Mouse (Mus musculus): ENCODE data around the gene Abhd13. TPM values are rescaled to one million over a fixed set of nuclear protein-coding genes. Genes with fewer than 3 reads are reported as not detected.

The Abhd13 gene
- 10 to 100 TPM; 27.6 to 29.6 TPM for total RNA-seq (2021)
- long read RNA-seq, experiment 1, full-length matches to known transcripts = 46 of 49 reads
- long read RNA-seq, experiment 1, partial matches to known transcripts = 2 of 49 reads
- long read RNA-seq, experiment 1, other reads (novel, unspliced or antisense) = 1 of 49 reads
- long read RNA-seq, experiment 2, full-length matches to known transcripts = 31 of 34 reads
- long read RNA-seq, experiment 2, partial matches to known transcripts = 0 of 34 reads
- long read RNA-seq, experiment 2, other reads (novel, unspliced or antisense) = 3 of 34 reads

GRCm38 (mm10) chr8:9977573-9978314 lies at the start of gene Abhd13, which contains the start of gene Lig4:
Abhd13 (plus strand) TSS chr8:9977707.
Lig4 (minus strand) TSS chr8:9977686.
- H3K4me3 ChIP-seq = peak within 1 kb of the TSS; percentile 63
- TF ChIP-seq CTCF (IDR thresholded peaks at IDR 0.05) = no peak; the same call in 1 of the 2 replicates
- intact Hi-C loops (cut with DNase I) = loop anchor here (2.0 to 10.0 kb wide), 6 partner anchors 70 to 1577 kb away; partner anchors contain the start of genes Cars2 and Ing1
- peak within 1 kb of the TSS; percentile 82 for H3K27ac ChIP-seq
- DNase-seq (ENCODE audit: extremely low spot score in 1 of 2, low spot score in 2 of 2) = peak; percentile 98 to 100

- Histone ChIP-seq H3K4me3 (no peak overlapping the region), H3K27ac (no peak overlapping the region)
- peak; percentile 38 to 72 for DNase-seq (ENCODE audit: extremely low spot score in 1 of 2, low spot score in 2 of 2)
- intact Hi-C loops (cut with DNase I) = loop anchor here (1.0 to 10.0 kb wide), 6 partner anchors 65 to 583 kb away; partner anchors contain the start of gene Fam155a
- no peak for TF ChIP-seq CTCF (IDR thresholded peaks at IDR 0.05)
Observed at GRCm38 (mm10) chr8:9929746-9930445, 47.6 kb upstream of the Abhd13 start.

- Histone ChIP-seq H3K4me3 (no peak overlapping the region), H3K27ac (no peak overlapping the region)
- DNase-seq (ENCODE audit: extremely low spot score in 1 of 2, low spot score in 2 of 2) = no peak
- no peak for TF ChIP-seq CTCF (IDR thresholded peaks at IDR 0.05)
- intact Hi-C loops (cut with DNase I) = loop anchor here (5.0 to 10.0 kb wide), 2 partner anchors 228 to 585 kb away; no protein-coding TSS in a partner anchor
Observed at GRCm38 (mm10) chr8:9932711-9933110, 44.8 kb upstream of the Abhd13 start.

GRCm38 (mm10) chr8:9934891-9935565 lies 42.5 kb upstream of the Abhd13 start:
- Histone ChIP-seq H3K4me3 (no peak overlapping the region), H3K27ac (no peak overlapping the region)
- intact Hi-C loops (cut with DNase I) = loop anchor here (2.0 to 10.0 kb wide), 3 partner anchors 230 to 702 kb away; no protein-coding TSS in a partner anchor
- peak; percentile 94 for TF ChIP-seq CTCF (IDR thresholded peaks at IDR 0.05)
- peak; percentile 38 to 41 for DNase-seq (ENCODE audit: extremely low spot score in 1 of 2, low spot score in 2 of 2)

- no peak for TF ChIP-seq CTCF (IDR thresholded peaks at IDR 0.05)
- no peak for DNase-seq (ENCODE audit: extremely low spot score in 1 of 2, low spot score in 2 of 2)
- intact Hi-C loops (cut with DNase I) = loop anchor here (2.0 to 10.0 kb wide), 2 partner anchors 231 to 703 kb away; no protein-coding TSS in a partner anchor
Observed at GRCm38 (mm10) chr8:9935574-9935973, 41.9 kb upstream of the Abhd13 start.

GRCm38 (mm10) chr8:9949134-9949890 lies 28.2 kb upstream of the Abhd13 start:
- DNase-seq (ENCODE audit: extremely low spot score in 1 of 2, low spot score in 2 of 2) = no peak
- intact Hi-C loops (cut with DNase I) = no loop called here

More at GRCm38 (mm10) chr8:9935574-9935973, 41.9 kb upstream of the Abhd13 start:
- Histone ChIP-seq H3K27ac (no peak overlapping the region), H3K4me3 (no peak overlapping the region)

GRCm38 (mm10) chr8:9958338-9958737 lies 19.2 kb upstream of the Abhd13 start:
- no peak for DNase-seq (ENCODE audit: extremely low spot score in 1 of 2, low spot score in 2 of 2)
- TF ChIP-seq CTCF (IDR thresholded peaks at IDR 0.05) = no peak
- intact Hi-C loops (cut with DNase I) = no loop called here
- Histone ChIP-seq H3K4me3 (no peak overlapping the region), H3K27ac (no peak overlapping the region)

More at GRCm38 (mm10) chr8:9949134-9949890, 28.2 kb upstream of the Abhd13 start:
- no peak overlapping the region for H3K27ac ChIP-seq
- H3K4me3 ChIP-seq = no peak overlapping the region
- TF ChIP-seq CTCF (IDR thresholded peaks at IDR 0.05) = no peak

GRCm38 (mm10) chr8:9959919-9960318 lies 17.6 kb upstream of the Abhd13 start:
- intact Hi-C loops (cut with DNase I) = no loop called here
- Histone ChIP-seq H3K4me3 (no peak overlapping the region), H3K27ac (no peak overlapping the region)
- no peak for TF ChIP-seq CTCF (IDR thresholded peaks at IDR 0.05)
- no peak for DNase-seq (ENCODE audit: extremely low spot score in 1 of 2, low spot score in 2 of 2)

GRCm38 (mm10) chr8:9971866-9972265 lies 5.6 kb upstream of the Abhd13 start:
- no peak for DNase-seq (ENCODE audit: extremely low spot score in 1 of 2, low spot score in 2 of 2)
- no peak for TF ChIP-seq CTCF (IDR thresholded peaks at IDR 0.05)
- H3K27ac ChIP-seq = no peak overlapping the region
- intact Hi-C loops (cut with DNase I) = loop anchor here (10.0 kb wide), 2 partner anchors 1043 to 1583 kb away; partner anchors contain the start of genes Cars2 and Ing1
- H3K4me3 ChIP-seq = no peak overlapping the region

- DNase-seq (ENCODE audit: extremely low spot score in 1 of 2, low spot score in 2 of 2) = no peak
- intact Hi-C loops (cut with DNase I) = loop anchor here (5.0 to 10.0 kb wide), 4 partner anchors 72 to 1580 kb away; partner anchors contain the start of genes Cars2 and Ing1
- H3K4me3 ChIP-seq = peak overlapping the region; percentile 55
- no peak overlapping the region for H3K27ac ChIP-seq
- TF ChIP-seq CTCF (IDR thresholded peaks at IDR 0.05) = no peak
Observed at GRCm38 (mm10) chr8:9975276-9975675, 2.2 kb upstream of the Abhd13 start.

Data from left cerebral cortex, adult 2 months (tissue).